Mouse (Mus musculus): ENCODE results near the gene Gm8947.
"Not testable (repeated sequence)": the region's sequence is repeated elsewhere in the genome, so short reads cannot be mapped to it uniquely, and the experiment has no call there.

- TF ChIP-seq CTCF (IDR thresholded peaks at IDR 0.05; ENCODE audit: low read depth, low read length); GATA1 (IDR thresholded peaks at IDR 0.05; ENCODE audit: borderline replicate concordance, low read length): not testable (repeated sequence)
Measured at GRCm38 (mm10) chr1:151198120-151198519, 5.9 kb downstream of the Gm8947 start, which contains the start of gene Gm47995.

All from G1E (cell line).